Mouse (Mus musculus) intestine, embryonic 16.5 days (tissue): ENCODE results near the gene Aebp2. TPM values are rescaled to one million over a fixed set of nuclear protein-coding genes. Genes with fewer than 3 reads are reported as not detected.

Experiments
- ATAC-seq: fragments of 200-750 bp; cut with Nextera tagmentation; 2 replicates; pipeline ENCODE4 v1.8.0; 2017; ENCODE audit warnings: moderate TSS enrichment, moderate library complexity
- H3K27ac ChIP-seq: fragments of 300-500 bp; sonication (generic); 2 replicates; pipeline ENCODE4 v1.5.1; 2014; ENCODE audit warnings: mild to moderate bottlenecking, low read length
- H3K27me3 ChIP-seq: fragments of 300-500 bp; sonication (generic); replicated peaks from 2 replicates; pipeline ENCODE4 v1.6.1; 2014; ENCODE audit warnings: low read length, control low read depth, mixed read lengths; ENCODE audit not compliant: control insufficient read depth, insufficient read depth
- H3K36me3 ChIP-seq: fragments of 300-500 bp; sonication (generic); 2 replicates; pipeline ENCODE4 v1.6.1; 2014; ENCODE audit warnings: low read length, control low read depth; ENCODE audit not compliant: control insufficient read depth, insufficient read depth
- H3K4me1 ChIP-seq: fragments of 300-500 bp; sonication (generic); 2 replicates; pipeline ENCODE4 v1.6.1; 2014; ENCODE audit warnings: low read length, control low read depth, mixed read lengths; ENCODE audit not compliant: control insufficient read depth, insufficient read depth
- H3K4me2 ChIP-seq: fragments of 300-500 bp; sonication (generic); 2 replicates; pipeline ENCODE4 v1.6.1; 2014; ENCODE audit warnings: low read depth, low read length, control low read depth
- H3K4me3 ChIP-seq: fragments of 300-500 bp; sonication (generic); 2 replicates; pipeline ENCODE4 v1.5.1; 2014; ENCODE audit warnings: mild to moderate bottlenecking, low read length
- H3K9ac ChIP-seq: fragments of 300-500 bp; sonication (generic); 2 replicates; pipeline ENCODE4 v1.6.1; 2014; ENCODE audit warnings: low read depth, low read length
- H3K9me3 ChIP-seq: fragments of 300-500 bp; sonication (generic); 2 replicates; pipeline ENCODE4 v1.6.1; 2016; ENCODE audit warnings: low read length, control low read depth; ENCODE audit not compliant: control insufficient read depth
- WGBS: fragments of 180-500 bp; shearing (Covaris S2); extraction: QIAGEN DNeasy Blood & Tissue Kit; methylation state at CpG from one replicate; pipeline ENCODE4 v1.1.7; 2014; 5-methylcytosine and 5-hydroxymethylcytosine counted together
- polyA plus RNA-seq: library from polyadenylated mRNA; unstranded; fragments of >200 nt; fragmentation: Nextera tagmentation; extraction: Ambion mirVana; gene quantifications from 2 replicates; pipeline ENCODE4 v1.2.1, GENCODE M21; 2015

Aebp2 gene
- polyA plus RNA-seq, 1 experiment from 2014 or later = 7.3 TPM

DNA sequence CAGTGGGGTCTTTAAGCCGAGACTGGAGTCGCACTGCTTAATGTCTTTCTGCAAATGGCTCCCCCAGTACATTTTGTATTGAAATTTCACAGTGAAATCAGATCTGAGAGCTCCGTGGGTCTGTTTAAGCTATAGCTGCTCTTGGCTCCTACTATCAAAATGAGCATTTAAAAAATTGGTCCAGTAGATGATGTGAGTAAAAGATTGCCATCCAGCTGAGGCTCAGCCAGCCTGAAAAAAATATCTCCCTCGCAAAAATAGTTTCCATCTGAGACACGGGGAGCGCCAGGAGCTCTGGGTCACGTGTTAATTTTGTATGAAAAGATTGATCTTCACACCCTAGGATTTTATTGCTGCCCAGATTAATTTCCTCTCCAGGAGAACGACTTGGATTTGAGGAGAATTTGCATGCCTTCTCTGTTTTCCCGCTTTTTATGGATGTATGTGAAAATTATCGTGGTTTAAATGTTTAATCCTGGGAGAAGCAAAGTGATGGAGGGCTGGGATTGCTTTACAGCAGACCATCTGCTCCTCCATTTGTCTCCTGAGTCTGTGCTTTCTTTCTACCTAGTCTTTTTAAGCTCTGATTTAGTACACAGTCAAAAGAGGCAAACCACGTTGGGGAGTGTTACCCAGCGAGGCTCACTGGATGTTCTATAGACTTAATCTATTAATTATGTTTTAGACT, 73.9 kb downstream of the Aebp2 start:
- Histone ChIP-seq H3K4me2 (no peak overlapping the region), H3K9ac (no peak overlapping the region), H3K4me1 (no peaks in the 10 kb centered on the region), H3K4me3 (no peak overlapping the region), H3K27ac (no peak overlapping the region), H3K36me3 (no peaks in the 10 kb centered on the region), H3K27me3 (no peaks in the 10 kb centered on the region), H3K9me3 (no peaks in the 10 kb centered on the region)
- 53% methylated on average over 12 of the region's 12 CpGs for WGBS
- ATAC-seq = no peak

DNA sequence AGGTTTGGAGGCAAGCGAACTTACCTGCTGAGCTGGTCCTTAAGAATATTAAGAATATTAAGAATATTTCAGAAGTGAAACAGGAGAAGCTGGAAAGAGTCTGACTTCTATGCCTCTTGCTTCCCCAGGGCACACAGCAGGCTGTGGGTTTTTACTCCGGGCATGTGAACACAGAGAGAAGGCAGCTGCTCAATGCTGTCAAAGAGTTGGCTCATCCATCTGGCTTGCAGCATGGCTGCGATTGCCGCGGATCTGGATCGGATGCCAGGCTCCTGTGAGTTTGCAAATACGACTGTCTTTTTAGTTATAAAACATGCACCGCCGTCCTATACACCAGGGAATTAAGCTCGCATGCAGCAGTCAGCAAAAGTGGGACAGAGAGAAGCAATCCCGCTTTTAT, 75.5 kb downstream of the Aebp2 start:
- Histone ChIP-seq H3K4me3 (no peak overlapping the region), H3K4me1 (no peaks in the 10 kb centered on the region), H3K36me3 (no peaks in the 10 kb centered on the region), H3K27ac (no peak overlapping the region), H3K9me3 (no peaks in the 10 kb centered on the region), H3K9ac (no peak overlapping the region), H3K27me3 (no peaks in the 10 kb centered on the region), H3K4me2 (no peak overlapping the region)
- WGBS = 85% methylated on average over 11 of the region's 11 CpGs
- ATAC-seq = no peak

DNA sequence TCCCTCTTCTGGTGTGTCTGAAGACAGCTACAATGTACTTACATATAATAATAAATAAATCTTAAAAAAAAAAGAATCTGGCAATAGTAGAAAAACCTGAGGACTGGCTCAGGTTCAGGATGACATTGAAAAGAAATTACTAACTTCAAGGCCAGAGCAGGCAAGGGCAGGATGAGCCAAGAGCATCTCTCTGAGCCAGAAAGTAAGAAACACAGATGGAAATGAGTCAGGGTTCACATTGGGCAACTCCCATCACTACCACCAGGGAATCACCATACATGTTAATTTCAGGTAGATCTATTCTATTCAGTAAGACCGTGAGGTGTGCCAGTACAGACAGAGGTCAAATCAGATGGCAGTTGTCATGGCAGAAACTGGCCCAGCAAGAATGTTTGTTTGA, 76.1 kb downstream of the Aebp2 start:
- 90% methylated on average over 1 of the region's 1 CpGs for WGBS
- ATAC-seq = no peak
- Histone ChIP-seq H3K9me3 (no peaks in the 10 kb centered on the region), H3K36me3 (no peaks in the 10 kb centered on the region), H3K4me2 (no peak overlapping the region), H3K9ac (no peak overlapping the region), H3K27ac (no peak overlapping the region), H3K27me3 (no peaks in the 10 kb centered on the region), H3K4me1 (no peaks in the 10 kb centered on the region), H3K4me3 (no peak overlapping the region)

DNA sequence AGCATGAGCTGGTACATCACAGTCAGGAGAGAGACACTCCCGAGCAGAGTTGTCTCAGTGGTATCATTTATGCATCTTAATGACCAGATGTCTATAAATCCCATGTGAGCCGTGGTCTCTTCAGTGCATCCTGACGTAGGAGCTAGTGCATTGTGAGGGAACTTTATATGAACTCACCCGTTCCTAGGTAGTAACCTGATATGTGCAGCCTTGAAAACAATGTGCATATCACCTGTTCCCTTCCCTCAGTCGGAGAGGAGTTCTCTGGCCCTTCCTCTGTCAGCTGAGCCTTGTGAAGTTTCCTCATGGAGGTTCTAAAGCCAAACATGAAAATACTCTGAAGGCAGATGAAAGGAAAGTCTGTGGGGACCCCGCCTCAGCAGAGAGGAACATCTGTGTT, 78.8 kb downstream of the Aebp2 start:
- no peak overlapping the region for H3K27ac ChIP-seq
- H3K36me3 ChIP-seq = no peaks in the 10 kb centered on the region
- no peak overlapping the region for H3K4me3 ChIP-seq
- H3K4me2 ChIP-seq = no peak overlapping the region
- WGBS = 80% methylated on average over 6 of the region's 6 CpGs
- H3K9me3 ChIP-seq = peaks cover 3% of the 10 kb centered on the region; the same call in 1 of the 2 replicates
- no peak overlapping the region for H3K9ac ChIP-seq
- no peak for ATAC-seq
- no peaks in the 10 kb centered on the region for H3K27me3 ChIP-seq
- H3K4me1 ChIP-seq = no peaks in the 10 kb centered on the region

DNA sequence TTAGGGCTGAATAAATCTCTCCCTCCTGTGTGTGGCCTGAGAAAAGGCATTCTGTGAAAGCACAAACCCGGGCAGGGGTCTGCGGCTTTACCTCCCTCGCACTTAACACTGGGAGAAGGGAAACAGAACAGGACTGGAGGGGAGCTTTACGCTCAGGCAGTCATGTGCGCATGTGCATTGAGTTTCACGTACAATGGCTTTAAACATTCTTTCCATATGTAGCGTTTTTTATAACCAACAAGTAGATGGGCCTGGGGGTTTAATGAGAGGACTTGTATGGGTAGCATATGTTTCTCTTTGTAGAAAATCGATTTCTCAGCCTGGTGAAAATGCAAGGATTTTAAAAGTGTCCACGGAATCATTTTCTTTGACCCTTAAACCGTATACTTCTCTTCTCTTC, 82.7 kb downstream of the Aebp2 start:
- Histone ChIP-seq H3K4me1 (no peaks in the 10 kb centered on the region), H3K27me3 (no peaks in the 10 kb centered on the region), H3K4me3 (no peak overlapping the region), H3K9ac (no peak overlapping the region), H3K36me3 (no peaks in the 10 kb centered on the region), H3K4me2 (no peak overlapping the region), H3K27ac (no peak overlapping the region), H3K9me3 (peaks cover 3% of the 10 kb centered on the region; the same call in 1 of the 2 replicates)
- ATAC-seq = no peak
- 83% methylated on average over 10 of the region's 10 CpGs for WGBS

DNA sequence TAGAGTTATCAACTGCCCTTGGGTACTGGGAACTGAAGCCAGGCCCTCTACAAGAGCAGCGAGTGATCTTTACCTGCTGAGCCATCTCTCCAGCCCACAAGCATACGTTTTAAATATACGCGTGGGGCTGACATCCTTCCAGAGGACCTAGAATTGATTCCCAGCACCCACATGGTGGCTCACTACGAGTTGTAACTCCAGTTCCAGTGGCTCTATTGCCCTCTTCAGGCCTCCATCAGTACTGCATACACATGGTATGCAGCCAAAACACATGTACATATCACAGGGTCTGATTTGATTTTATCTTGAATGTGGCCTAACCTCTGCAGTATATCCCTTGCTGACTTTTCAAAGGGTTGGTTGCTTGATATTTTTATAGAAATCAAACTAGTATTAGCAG, 83.6 kb downstream of the Aebp2 start:
- 88% methylated on average over 5 of the region's 5 CpGs for WGBS
- no peaks in the 10 kb centered on the region for H3K27me3 ChIP-seq
- H3K9ac ChIP-seq = no peak overlapping the region
- no peak overlapping the region for H3K4me3 ChIP-seq
- ATAC-seq = no peak
- H3K9me3 ChIP-seq = peaks cover 3% of the 10 kb centered on the region; the same call in 1 of the 2 replicates
- H3K27ac ChIP-seq = no peak overlapping the region
- H3K4me1 ChIP-seq = no peaks in the 10 kb centered on the region
- H3K4me2 ChIP-seq = no peak overlapping the region
- H3K36me3 ChIP-seq = no peaks in the 10 kb centered on the region

DNA sequence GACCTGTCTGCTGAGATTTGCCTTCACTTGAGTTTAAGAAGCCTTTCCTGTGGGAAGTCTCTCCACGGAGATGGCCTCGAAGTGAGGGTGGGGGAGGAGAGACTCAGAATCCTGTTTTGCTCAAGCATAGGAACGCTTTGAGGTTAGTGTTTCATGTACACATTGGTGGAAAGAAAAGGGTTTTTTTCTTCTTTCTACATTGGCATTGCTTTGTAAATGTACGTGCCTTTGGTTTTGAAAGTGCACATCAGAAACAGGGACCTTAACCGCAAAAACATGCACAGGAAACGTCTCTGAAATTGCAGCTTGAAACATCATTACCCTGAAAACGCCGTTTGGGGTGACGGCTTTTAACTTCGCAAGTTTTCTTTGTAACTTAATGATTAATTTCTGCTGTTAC, 85.6 kb downstream of the Aebp2 start:
- H3K4me2 ChIP-seq = no peak overlapping the region
- H3K9ac ChIP-seq = no peak overlapping the region
- ATAC-seq = no peak
- H3K4me1 ChIP-seq = no peaks in the 10 kb centered on the region
- WGBS = 67% methylated on average over 10 of the region's 10 CpGs
- no peaks in the 10 kb centered on the region for H3K36me3 ChIP-seq
- H3K27ac ChIP-seq = no peak overlapping the region
- H3K27me3 ChIP-seq = no peaks in the 10 kb centered on the region
- H3K4me3 ChIP-seq = no peak overlapping the region
- peaks cover 3% of the 10 kb centered on the region; the same call in 1 of the 2 replicates for H3K9me3 ChIP-seq

DNA sequence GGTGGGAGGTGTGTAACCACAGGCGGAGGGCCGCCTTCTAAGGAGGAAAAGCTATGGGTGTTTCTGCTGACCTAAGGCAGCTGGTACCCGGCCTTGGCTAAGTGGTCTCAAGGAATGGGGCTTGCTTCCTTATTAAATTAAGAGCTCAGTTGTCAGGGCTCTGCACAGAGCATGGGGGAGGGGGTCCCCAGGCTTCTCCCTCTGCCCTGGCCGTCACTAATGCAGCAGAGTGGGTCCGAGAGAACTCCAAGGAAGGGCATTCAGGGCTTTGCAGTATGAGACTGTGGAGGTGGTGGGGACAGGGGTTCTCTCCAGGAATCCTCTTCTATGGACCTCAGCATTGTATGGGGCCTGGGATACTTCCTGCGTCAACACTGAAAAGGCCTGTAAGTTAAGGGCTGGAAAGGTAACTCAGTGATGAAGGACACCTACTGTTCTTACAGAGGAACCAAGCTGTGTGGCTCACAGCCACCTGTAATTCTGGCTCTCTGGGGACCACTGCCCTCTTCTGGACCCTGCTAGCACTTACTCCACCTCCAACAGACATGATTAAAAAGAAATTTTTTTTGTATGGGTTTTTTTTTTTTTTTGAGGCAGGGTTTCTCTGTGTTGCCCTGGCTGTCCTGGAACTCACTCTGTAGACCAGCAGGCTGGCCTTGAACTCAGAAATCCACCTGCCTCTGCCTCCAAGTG, 87.1 kb downstream of the Aebp2 start:
- no peaks in the 10 kb centered on the region for H3K36me3 ChIP-seq
- H3K4me1 ChIP-seq = no peaks in the 10 kb centered on the region
- no peak overlapping the region for H3K27ac ChIP-seq
- no peaks in the 10 kb centered on the region for H3K27me3 ChIP-seq
- no peak overlapping the region for H3K9ac ChIP-seq
- no peak for ATAC-seq
- H3K4me2 ChIP-seq = no peak overlapping the region
- no peak overlapping the region for H3K4me3 ChIP-seq
- H3K9me3 ChIP-seq = peaks cover 3% of the 10 kb centered on the region; the same call in 1 of the 2 replicates
- 75% methylated on average over 6 of the region's 6 CpGs for WGBS

DNA sequence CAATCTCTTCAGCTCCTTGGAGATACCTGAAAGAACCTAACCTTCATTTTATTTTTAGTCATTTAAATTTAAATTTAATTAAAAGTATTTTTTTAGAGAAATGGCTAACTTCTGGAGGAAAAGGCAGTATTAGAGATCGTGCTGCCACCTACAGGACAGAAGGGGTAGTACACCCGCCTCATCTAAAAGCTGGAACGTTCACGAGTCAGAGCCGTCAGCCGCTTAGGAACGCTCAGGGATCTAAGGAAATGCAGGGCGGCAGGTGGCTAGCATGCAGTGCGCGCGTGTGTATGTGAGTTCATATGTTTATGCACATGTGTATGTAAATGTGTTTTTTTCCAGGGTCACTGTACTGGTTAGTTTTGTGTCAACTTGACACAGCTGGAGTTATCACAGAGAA, 90.3 kb downstream of the Aebp2 start:
- WGBS = 7% methylated on average over 11 of the region's 11 CpGs
- Histone ChIP-seq H3K4me3 (no peak overlapping the region), H3K36me3 (no peaks in the 10 kb centered on the region), H3K9ac (no peak overlapping the region), H3K4me1 (0 out of 2 replicates have a peak, but pooled peaks cover 2% of the 10 kb centered on the region), H3K27me3 (no peaks in the 10 kb centered on the region), H3K27ac (no peak overlapping the region), H3K9me3 (no peaks in the 10 kb centered on the region), H3K4me2 (no peak overlapping the region)
- 0 out of 2 replicates have a peak, but pooled peaks have one; percentile 47 for ATAC-seq
